Mouse (Mus musculus) midbrain, embryonic 16.5 days (tissue): Measurements from ENCODE around the gene Taar8c. TPM values are rescaled to one million over a fixed set of nuclear protein-coding genes. Genes with fewer than 3 reads are reported as not detected.
"Not testable (repeated sequence)": the region's sequence is repeated elsewhere in the genome, so short reads cannot be mapped to it uniquely, and the experiment has no call there.

ENCODE experiments used
- ATAC-seq: fragments of 200-750 bp; cut with Nextera tagmentation; 2 replicates; pipeline ENCODE4 v1.8.0; 2017; ENCODE audit warnings: moderate TSS enrichment
- H3K27ac ChIP-seq: fragments of 300-500 bp; sonication (generic); 2 replicates; pipeline ENCODE4 v1.5.1; 2014; ENCODE audit warnings: mild to moderate bottlenecking, low read length, mixed read lengths
- H3K27me3 ChIP-seq: fragments of 300-500 bp; sonication (generic); 2 replicates; pipeline ENCODE4 v1.6.1; 2014; ENCODE audit warnings: low read depth, low read length, mixed read lengths; ENCODE audit not compliant: control insufficient read depth, insufficient read depth
- H3K36me3 ChIP-seq: fragments of 300-500 bp; sonication (generic); 2 replicates; pipeline ENCODE4 v1.6.1; 2014; ENCODE audit warnings: mild to moderate bottlenecking, low read length, moderate library complexity, mixed read lengths; ENCODE audit not compliant: control insufficient read depth, insufficient read depth
- H3K4me1 ChIP-seq: fragments of 300-500 bp; sonication (generic); 2 replicates; pipeline ENCODE4 v1.6.1; 2014; ENCODE audit warnings: mild to moderate bottlenecking, low read length, mixed read lengths; ENCODE audit not compliant: control insufficient read depth, insufficient read depth
- H3K4me2 ChIP-seq: fragments of 300-500 bp; sonication (generic); 2 replicates; pipeline ENCODE4 v1.6.1; 2014; ENCODE audit warnings: mild to moderate bottlenecking, low read length, mixed read lengths
- H3K4me3 ChIP-seq: fragments of 300-500 bp; sonication (generic); 2 replicates; pipeline ENCODE4 v1.5.1; 2014; ENCODE audit warnings: low read depth, mild to moderate bottlenecking, low read length, moderate library complexity, mixed read lengths
- H3K9ac ChIP-seq: fragments of 300-500 bp; sonication (generic); 2 replicates; pipeline ENCODE4 v1.6.1; 2014; ENCODE audit warnings: low read depth, low read length, mixed read lengths
- H3K9me3 ChIP-seq: fragments of 300-500 bp; sonication (generic); replicated peaks from 2 replicates; pipeline ENCODE4 v1.6.1; 2014; ENCODE audit warnings: mild to moderate bottlenecking, low read length, mixed read lengths; ENCODE audit not compliant: control insufficient read depth, poor library complexity, severe bottlenecking
- whole genome bisulfite sequencing: fragments of 180-500 bp; shearing (Covaris S2); extraction: QIAGEN DNeasy Blood & Tissue Kit; methylation state at CpG from one replicate; pipeline ENCODE4 v1.1.7; 2014; 5-methylcytosine and 5-hydroxymethylcytosine counted together
- polyA plus RNA-seq: library from polyadenylated mRNA; unstranded; fragments of >200 nt; fragmentation: Nextera tagmentation; extraction: Ambion mirVana; gene quantifications from 2 replicates; pipeline ENCODE4 v1.2.1, GENCODE M21; 2015

Taar8c gene
- not detected in 2 replicates for polyA plus RNA-seq

DNA sequence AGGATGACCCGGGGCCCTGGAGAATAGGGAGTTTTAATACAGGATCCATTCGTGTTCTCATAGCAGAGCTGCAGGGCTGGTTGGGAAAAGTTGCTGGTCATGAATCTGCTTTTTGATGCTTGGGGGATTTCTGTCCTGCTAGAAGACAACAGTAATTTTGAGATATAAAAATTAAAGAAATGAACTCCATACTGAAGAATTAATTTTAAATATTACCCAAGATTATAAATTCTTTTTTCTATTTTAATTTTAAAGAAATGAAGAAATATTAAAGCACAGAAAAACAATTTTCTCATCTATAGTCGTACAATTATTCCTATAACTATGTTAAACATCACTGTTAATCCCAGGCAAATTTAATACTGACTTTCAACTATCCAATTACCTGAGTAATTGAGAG lies at the start of gene Taar8c:
TSS of gene Taar8c (minus strand) at position 101 of the 400 bp plus-strand sequence.
- H3K9ac ChIP-seq, H3K36me3 ChIP-seq, H3K4me2 ChIP-seq, ATAC-seq, H3K4me3 ChIP-seq, H3K9me3 ChIP-seq, H3K27me3 ChIP-seq, H3K4me1 ChIP-seq, H3K27ac ChIP-seq: not testable (repeated sequence)
- WGBS: 85% methylated on average over 1 of the region's 3 CpGs

DNA sequence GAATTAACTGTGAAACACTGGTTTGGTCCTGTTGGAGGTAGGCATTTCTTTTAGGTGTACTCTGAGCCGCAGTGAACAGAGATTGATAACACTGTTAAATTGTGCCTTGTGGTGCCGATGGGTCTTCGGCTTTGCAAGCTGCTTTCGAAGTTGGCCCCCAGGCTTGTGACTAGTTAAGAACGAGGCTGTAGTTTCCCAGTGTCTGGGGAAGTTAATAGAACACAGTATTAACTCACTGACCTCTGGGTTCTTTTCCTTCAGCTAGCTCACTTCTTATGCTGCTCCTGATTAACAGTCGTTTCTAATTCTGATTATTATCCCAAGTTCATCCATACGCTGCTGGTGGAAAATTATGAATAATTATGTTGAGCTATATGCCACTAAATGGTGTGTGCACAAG lies 48.4 kb upstream of the Taar8c start:
- Histone ChIP-seq H3K9ac (peak overlapping the region; percentile 4; the same call in 1 of the 2 replicates), H3K4me2 (peak overlapping the region; percentile 60), H3K9me3 (no peaks in the 10 kb centered on the region), H3K4me3 (peak overlapping the region; percentile 84), H3K27me3 (no peaks in the 10 kb centered on the region), H3K36me3 (no peaks in the 10 kb centered on the region; the same call in 1 of the 2 replicates), H3K27ac (no peak overlapping the region), H3K4me1 (peaks cover 25% of the 10 kb centered on the region)
- WGBS: 48% methylated on average over 7 of the region's 7 CpGs
- ATAC-seq: no peak

DNA sequence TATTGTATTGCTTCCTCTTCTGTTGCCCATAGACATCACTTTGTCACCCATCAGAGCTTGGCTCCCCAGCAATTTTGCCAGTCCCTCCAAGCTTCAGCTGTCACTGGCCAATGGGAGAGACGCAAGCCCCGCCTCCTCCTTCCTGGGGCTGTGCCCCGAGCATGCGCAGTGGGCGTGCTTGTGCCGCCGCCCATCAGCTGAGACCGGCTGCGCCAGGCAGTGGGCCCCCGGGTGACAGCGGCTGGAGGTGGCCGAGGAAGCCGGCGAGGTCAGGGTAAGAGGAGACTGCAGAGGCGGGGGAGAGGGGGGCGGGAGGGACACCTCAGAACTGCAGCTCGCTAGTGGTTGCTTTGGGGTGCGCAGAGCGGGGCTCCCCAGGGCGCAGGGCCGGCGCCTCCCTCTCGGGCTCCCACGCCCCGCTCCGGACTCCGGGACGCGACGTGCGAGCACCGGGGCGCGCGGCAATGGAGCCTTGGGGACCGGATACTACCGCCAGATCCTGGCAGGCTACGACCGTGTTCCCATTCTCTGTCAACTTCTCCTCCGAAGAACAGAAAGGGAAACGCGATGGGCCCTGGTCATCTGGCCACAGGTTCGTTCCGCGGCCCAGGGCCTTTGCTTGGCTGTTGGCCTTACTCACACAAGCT lies 47.5 kb upstream of the Taar8c start, which contains the start of gene Stx7:
TSS of gene Stx7 (plus strand) at position 168 of the 647 bp plus-strand sequence.
- Histone ChIP-seq H3K27me3 (no peaks in the 10 kb centered on the region), H3K4me2 (peak within 1 kb of the TSS; percentile 60), H3K36me3 (no peaks in the 10 kb centered on the region; the same call in 1 of the 2 replicates), H3K9ac (peak within 1 kb of the TSS; percentile 94), H3K27ac (peak within 1 kb of the TSS; percentile 80), H3K9me3 (no peaks in the 10 kb centered on the region), H3K4me1 (peaks cover 25% of the 10 kb centered on the region), H3K4me3 (peak within 1 kb of the TSS; percentile 84)
- peak; percentile 98 for ATAC-seq
- 0% methylated on average over 44 of the region's 45 CpGs for WGBS

DNA sequence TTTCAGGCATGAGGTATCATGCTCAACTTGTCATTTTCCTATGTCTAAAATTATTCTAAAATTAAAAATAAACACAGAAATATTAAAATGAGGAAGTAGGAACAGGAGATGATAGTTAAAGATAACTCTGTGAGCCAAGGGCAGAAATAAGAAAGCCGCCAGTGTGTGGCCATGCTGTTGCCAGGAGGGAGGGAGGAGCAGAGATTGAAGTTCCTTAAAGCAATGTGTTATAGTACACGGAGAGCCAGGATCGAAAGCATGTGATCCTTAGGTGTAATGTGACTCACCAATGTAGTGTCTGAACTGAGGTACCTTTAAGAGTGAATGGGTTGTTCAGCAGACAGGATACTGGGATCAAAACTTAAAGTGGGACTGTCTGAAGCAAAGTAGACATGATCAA lies 41.0 kb upstream of the Taar8c start:
- Histone ChIP-seq H3K27ac (no peak overlapping the region), H3K4me2 (no peak overlapping the region), H3K9ac (no peak overlapping the region), H3K9me3 (no peaks in the 10 kb centered on the region), H3K36me3 (no peaks in the 10 kb centered on the region), H3K4me3 (no peak overlapping the region), H3K4me1 (no peaks in the 10 kb centered on the region), H3K27me3 (no peaks in the 10 kb centered on the region)
- ATAC-seq: no peak
- WGBS: 89% methylated on average over 3 of the region's 3 CpGs

DNA sequence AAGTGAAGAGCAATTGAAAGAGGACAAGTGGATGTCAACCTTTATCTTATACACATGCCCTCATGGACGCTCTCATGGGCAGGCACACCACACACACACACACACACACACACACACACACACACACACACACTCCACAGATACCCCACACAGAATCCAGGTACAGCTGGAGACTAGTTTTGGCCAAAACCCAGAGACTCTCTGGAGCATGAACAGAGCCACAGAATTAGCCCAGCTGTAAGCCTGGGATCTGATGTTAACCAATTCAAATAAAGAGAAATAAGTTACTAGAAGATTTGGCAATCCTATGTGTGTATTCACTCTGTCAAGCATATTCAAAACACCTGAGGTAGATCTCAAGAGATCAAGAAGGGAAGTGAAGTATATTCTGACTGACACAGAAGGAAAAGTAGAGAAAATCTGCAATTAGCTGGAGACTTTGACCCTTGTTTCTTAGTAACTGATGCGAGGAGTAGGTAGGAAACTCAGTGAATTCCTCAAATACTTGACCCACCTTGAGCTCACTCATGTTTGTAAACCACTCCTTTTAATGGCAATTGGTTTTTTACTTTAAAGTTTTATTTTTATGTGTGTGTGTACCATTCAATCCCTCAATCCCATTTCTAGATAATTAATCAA lies 37.0 kb upstream of the Taar8c start:
- no peaks in the 10 kb centered on the region for H3K27me3 ChIP-seq
- H3K9ac ChIP-seq: no peak overlapping the region
- H3K27ac ChIP-seq: no peak overlapping the region
- H3K36me3 ChIP-seq: no peaks in the 10 kb centered on the region
- H3K4me1 ChIP-seq: no peaks in the 10 kb centered on the region
- 81% methylated on average over 2 of the region's 2 CpGs for WGBS
- H3K9me3 ChIP-seq: no peaks in the 10 kb centered on the region
- no peak overlapping the region for H3K4me2 ChIP-seq
- ATAC-seq: no peak
- H3K4me3 ChIP-seq: no peak overlapping the region

DNA sequence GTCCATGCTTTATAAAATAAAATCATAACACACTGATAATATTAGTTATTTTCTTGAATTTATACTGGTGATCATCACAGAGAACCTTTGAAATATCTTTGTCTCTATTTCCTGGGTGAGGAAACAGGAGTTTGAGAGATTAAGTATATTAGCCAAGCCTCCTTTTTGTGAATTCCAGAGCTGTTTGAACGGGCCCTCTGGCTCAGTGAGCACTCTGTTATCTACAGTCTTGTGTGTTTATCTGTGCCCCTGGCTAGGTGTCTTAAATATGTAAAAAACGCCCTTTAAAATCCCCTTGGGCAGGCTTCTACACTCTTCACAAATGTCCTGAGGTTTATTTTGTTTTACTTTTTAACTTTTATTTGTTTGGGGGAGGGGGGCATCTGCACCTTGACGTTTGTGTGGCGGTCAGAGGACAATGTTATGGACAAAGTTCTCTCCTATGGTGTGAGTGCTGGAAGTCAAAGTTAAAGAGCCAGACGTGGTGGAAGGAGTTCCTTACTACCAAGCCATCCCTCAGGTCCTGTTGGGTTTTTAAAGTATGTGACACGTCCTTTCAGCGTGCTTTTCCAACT lies 32.4 kb upstream of the Taar8c start:
- Histone ChIP-seq H3K4me3 (no peak overlapping the region), H3K36me3 (no peaks in the 10 kb centered on the region), H3K4me1 (no peaks in the 10 kb centered on the region), H3K27ac (no peak overlapping the region), H3K9ac (no peak overlapping the region), H3K9me3 (no peaks in the 10 kb centered on the region), H3K27me3 (no peaks in the 10 kb centered on the region; the same call in 1 of the 2 replicates), H3K4me2 (no peak overlapping the region)
- ATAC-seq: no peak
- WGBS: 70% methylated on average over 7 of the region's 7 CpGs

DNA sequence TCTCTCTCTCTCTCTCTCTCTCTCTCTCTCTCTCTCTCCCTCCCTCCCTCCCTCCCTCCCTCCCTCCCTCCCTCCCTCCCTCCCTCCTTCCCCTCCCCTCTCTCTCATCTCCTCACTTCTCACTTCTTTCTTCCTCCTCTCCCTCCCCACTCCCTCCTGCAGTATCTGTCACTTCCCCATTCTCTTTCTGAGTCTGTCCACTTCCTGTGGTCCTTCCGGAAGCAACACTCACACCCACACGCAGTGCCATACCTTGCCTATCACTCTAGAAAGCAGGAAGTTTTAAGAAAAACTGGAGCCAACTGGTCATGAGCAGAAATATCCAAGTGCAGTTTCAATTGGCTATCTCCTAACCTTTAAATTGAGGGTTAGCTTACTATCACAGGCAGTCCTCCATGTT lies 31.4 kb upstream of the Taar8c start:
- H3K27me3 ChIP-seq: no peaks in the 10 kb centered on the region; the same call in 1 of the 2 replicates
- H3K27ac ChIP-seq: no peak overlapping the region
- no peak for ATAC-seq
- H3K4me3 ChIP-seq: no peak overlapping the region
- H3K36me3 ChIP-seq: no peaks in the 10 kb centered on the region
- no peaks in the 10 kb centered on the region for H3K9me3 ChIP-seq
- H3K4me1 ChIP-seq: no peaks in the 10 kb centered on the region
- WGBS: 58% methylated on average over 2 of the region's 2 CpGs
- no peak overlapping the region for H3K9ac ChIP-seq
- H3K4me2 ChIP-seq: no peak overlapping the region

DNA sequence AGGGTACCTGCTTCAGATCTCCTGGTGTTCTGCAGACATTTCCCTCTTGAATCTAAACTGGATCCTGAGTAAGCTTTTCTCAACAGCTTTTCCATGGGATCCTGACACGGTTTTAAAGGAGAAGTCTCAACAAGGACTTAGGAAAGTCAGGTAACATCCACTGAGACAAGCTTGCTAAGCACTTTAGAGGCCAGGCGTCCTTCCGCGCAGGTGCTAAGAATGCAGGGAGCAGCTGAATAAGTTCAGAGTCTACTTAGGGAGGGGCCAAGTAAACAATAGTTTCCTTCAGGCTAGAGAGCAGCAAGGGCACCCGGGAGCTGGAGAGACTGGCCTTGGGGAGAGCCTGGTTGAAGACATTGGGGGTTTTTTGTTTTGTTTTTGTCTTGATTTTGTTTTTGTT lies 30.6 kb upstream of the Taar8c start:
- WGBS: 18% methylated on average over 5 of the region's 5 CpGs
- no peak for ATAC-seq
- H3K4me1 ChIP-seq: no peaks in the 10 kb centered on the region

More for the DNA sequence above, 30.6 kb upstream of the Taar8c start:
- H3K27me3 ChIP-seq: no peaks in the 10 kb centered on the region; the same call in 1 of the 2 replicates
- H3K4me2 ChIP-seq: no peak overlapping the region
- H3K9ac ChIP-seq: 0 out of 2 replicates have a peak overlapping the region, but pooled peaks have one; percentile 21
- no peaks in the 10 kb centered on the region for H3K36me3 ChIP-seq
- H3K9me3 ChIP-seq: no peaks in the 10 kb centered on the region
- H3K27ac ChIP-seq: no peak overlapping the region
- H3K4me3 ChIP-seq: no peak overlapping the region
